ENCODE assay signal across 8 mouse cellular contexts in genomic region chr13:12589003-12589402, GRCm38 (mm10). TPM values are rescaled to one million over a fixed set of nuclear protein-coding genes. Genes with fewer than 3 reads are reported as not detected.
DNase-seq lines count a peak whose midpoint lies in the region; ATAC-seq lines count a peak whose summit lies in the region.

No protein-coding gene starts in this region.

- no peak overlapping the region for H3K9ac ChIP-seq in forebrain, embryonic 14.5 days (ENCODE audit: low read length)
- no peak overlapping the region for H3K9ac ChIP-seq in kidney, embryonic 14.5 days (ENCODE audit: low read depth, low read length)
- no peak overlapping the region for H3K9ac ChIP-seq in liver, embryonic 13.5 days

- no peak overlapping the region for H3K4me3 ChIP-seq in forebrain, embryonic 14.5 days (ENCODE audit: low read depth, low read length)
- H3K4me3 ChIP-seq in kidney, embryonic 14.5 days (ENCODE audit: low read length) = no peak overlapping the region
- H3K4me3 ChIP-seq in liver, embryonic 13.5 days (replicated peaks) = no peak overlapping the region

- DNase-seq in 3T3-L1 (ENCODE audit: low read depth, low spot score) = peak; percentile 78
- DNase-seq in A20 (ENCODE audit: low read depth, low spot score) = peak; percentile 87
- DNase-seq in adrenal gland, postnatal 10 days = peak; percentile 80
- peak; percentile 53 for DNase-seq in forebrain, embryonic 14.5 days (ENCODE audit: low spot score)
- peak; percentile 16 for DNase-seq in liver, embryonic 13.5 days
- DNase-seq in retina, postnatal 1 day = peak; percentile 69

- ATAC-seq in forebrain, embryonic 14.5 days = no peak
- peak; percentile 54; the same call in 1 of the 2 replicates for ATAC-seq in kidney, embryonic 14.5 days (ENCODE audit: low FRiP score, low TSS enrichment)
- no peak for ATAC-seq in liver, embryonic 13.5 days (ENCODE audit: low read depth)
- ATAC-seq in erythroid progenitor cell, adult 5-6 weeks (replicated peaks; ENCODE audit: low FRiP score, poor library complexity, severe bottlenecking) = no peak

- no peak overlapping the region for H3K27ac ChIP-seq in forebrain, embryonic 14.5 days (ENCODE audit: low read depth, low read length)
- no peak overlapping the region for H3K27ac ChIP-seq in kidney, embryonic 14.5 days (ENCODE audit: low read depth, low read length)
- H3K27ac ChIP-seq in liver, embryonic 13.5 days = no peak overlapping the region

- no peak overlapping the region for H3K4me2 ChIP-seq in forebrain, embryonic 14.5 days (ENCODE audit: low read length)
- no peak overlapping the region for H3K4me2 ChIP-seq in kidney, embryonic 14.5 days (replicated peaks; ENCODE audit: low read depth, low read length)
- H3K4me2 ChIP-seq in liver, embryonic 13.5 days = no peak overlapping the region

- no peaks in the 10 kb centered on the region for H3K9me3 ChIP-seq in forebrain, embryonic 14.5 days (replicated peaks; ENCODE audit: control insufficient read depth, low read length)
- H3K9me3 ChIP-seq in kidney, embryonic 14.5 days (ENCODE audit: control insufficient read depth, low read length) = no peaks in the 10 kb centered on the region
- no peaks in the 10 kb centered on the region for H3K9me3 ChIP-seq in liver, embryonic 13.5 days (replicated peaks)

- H3K4me1 ChIP-seq in forebrain, embryonic 14.5 days (ENCODE audit: control insufficient read depth, insufficient read depth, low read length) = no peaks in the 10 kb centered on the region
- no peaks in the 10 kb centered on the region for H3K4me1 ChIP-seq in kidney, embryonic 14.5 days (ENCODE audit: control insufficient read depth, insufficient read depth, low read length)
- H3K4me1 ChIP-seq in liver, embryonic 13.5 days (replicated peaks) = no peaks in the 10 kb centered on the region

- no peaks in the 10 kb centered on the region for H3K27me3 ChIP-seq in forebrain, embryonic 14.5 days (replicated peaks; ENCODE audit: control insufficient read depth, insufficient read depth, low read length)
- no peaks in the 10 kb centered on the region for H3K27me3 ChIP-seq in kidney, embryonic 14.5 days (ENCODE audit: control insufficient read depth, insufficient read depth, low read length)
- H3K27me3 ChIP-seq in liver, embryonic 13.5 days = no peaks in the 10 kb centered on the region

- H3K36me3 ChIP-seq in forebrain, embryonic 14.5 days (ENCODE audit: control insufficient read depth, insufficient read depth, low read length) = no peaks in the 10 kb centered on the region
- H3K36me3 ChIP-seq in kidney, embryonic 14.5 days (ENCODE audit: control insufficient read depth, insufficient read depth, low read length) = no peaks in the 10 kb centered on the region
- H3K36me3 ChIP-seq in liver, embryonic 13.5 days = no peaks in the 10 kb centered on the region

- WGBS in forebrain, embryonic 14.5 days = 6% methylated on average over 3 of the region's 3 CpGs
- WGBS in kidney, embryonic 14.5 days = 10% methylated on average over 3 of the region's 3 CpGs
- 4% methylated on average over 3 of the region's 3 CpGs for WGBS in liver, embryonic 13.5 days (ENCODE audit: insufficient replicate concordance)

RNA-seq across cellular contexts. Expression of gene Ero1lb, which starts 23.3 kb away (rescaled TPM):
- total RNA-seq in adrenal gland, postnatal 10 days (2021) = 10 to 100 TPM in 1 of 2 experiments, 1 to 10 TPM in 1; 9.3 to 11.9 TPM
- 10.4 and 11.7 TPM in 2 replicates for polyA plus RNA-seq in forebrain, embryonic 14.5 days (2014; fragmentation: Nextera tagmentation; extraction: Ambion mirVana)
- polyA plus RNA-seq in kidney, embryonic 14.5 days (2014; fragmentation: Nextera tagmentation; extraction: Ambion mirVana) = 5.6 and 8.5 TPM in 2 replicates
- 1.9 TPM in 2 replicates for polyA plus RNA-seq in liver, embryonic 13.5 days (2015; fragmentation: Nextera tagmentation; extraction: Ambion mirVana)
- 4.2 and 4.3 TPM in 2 replicates for total RNA-seq in erythroid progenitor cell, adult 5-6 weeks (2015; ENCODE audit: low replicate concordance)
- total RNA-seq in erythroid progenitor cell, adult 5-6 weeks (2017; ENCODE audit: low replicate concordance) = 1.5 and 2.1 TPM in 2 replicates

Comparison
In these comparisons a context has a peak if more than half of its experiments do, and no peak if none do; other contexts are left out.
1. DNase-seq: peak in every context shown above with its lines; median percentile 87 in A20; 80 in adrenal gland, postnatal 10 days; 78 in 3T3-L1; 69 in retina, postnatal 1 day; 53 in forebrain, embryonic 14.5 days; 16 in liver, embryonic 13.5 days.